Mouse (Mus musculus): ENCODE measurements around the gene Fgfr3. TPM values are rescaled to one million over a fixed set of nuclear protein-coding genes. Genes with fewer than 3 reads are reported as not detected.

Fgfr3 gene
- total and polyA plus RNA-seq, 2 experiments from 2014 or later, result 24.5 to 81.6 TPM

DNA sequence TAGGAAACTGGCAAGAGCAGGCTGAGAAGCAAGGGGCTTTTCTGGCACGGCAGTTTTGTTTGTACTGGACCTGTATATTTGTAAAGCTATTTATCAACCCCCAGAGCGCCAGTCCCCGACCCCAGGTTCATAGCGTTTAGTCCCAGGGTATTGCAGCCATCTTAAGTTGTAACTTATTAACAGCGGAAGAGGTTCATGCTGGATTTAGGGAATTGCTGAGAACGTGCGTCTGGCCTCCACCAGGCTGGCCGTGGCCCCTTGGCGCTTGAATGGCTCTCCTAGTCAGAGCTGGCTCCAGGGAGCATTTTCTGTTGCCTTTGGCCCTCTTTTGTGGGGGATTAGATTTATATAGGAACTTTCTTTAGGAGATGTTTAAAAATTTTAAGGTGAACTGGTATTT is 14.8 kb downstream of the Fgfr3 start:
- Histone ChIP-seq H3K27ac (ENCODE audit: low read depth, low read length) (no peak overlapping the region), H3K4me3 (ENCODE audit: low read depth, low read length) (no peak overlapping the region), H3K9ac (replicated peaks; ENCODE audit: low read length, poor library complexity, severe bottlenecking) (no peak overlapping the region), H3K27me3 (ENCODE audit: insufficient read depth, low read length) (no peaks in the 10 kb centered on the region), H3K4me1 (ENCODE audit: insufficient read depth, low read length) (no peaks in the 10 kb centered on the region), H3K4me2 (ENCODE audit: low read depth, low read length, poor library complexity, severe bottlenecking) (no peak overlapping the region), H3K36me3 (ENCODE audit: insufficient read depth, low read length) (peaks cover 9% of the 10 kb centered on the region), H3K9me3 (ENCODE audit: low read length) (no peaks in the 10 kb centered on the region)
- DNase-seq (ENCODE audit: low spot score) (no peak), ATAC-seq (ENCODE audit: low FRiP score) (no peak)
- TF ChIP-seq CTCF (IDR thresholded peaks at IDR 0.05), result no peak
- 75% methylated on average over 9 of the region's 9 CpGs for WGBS

DNA sequence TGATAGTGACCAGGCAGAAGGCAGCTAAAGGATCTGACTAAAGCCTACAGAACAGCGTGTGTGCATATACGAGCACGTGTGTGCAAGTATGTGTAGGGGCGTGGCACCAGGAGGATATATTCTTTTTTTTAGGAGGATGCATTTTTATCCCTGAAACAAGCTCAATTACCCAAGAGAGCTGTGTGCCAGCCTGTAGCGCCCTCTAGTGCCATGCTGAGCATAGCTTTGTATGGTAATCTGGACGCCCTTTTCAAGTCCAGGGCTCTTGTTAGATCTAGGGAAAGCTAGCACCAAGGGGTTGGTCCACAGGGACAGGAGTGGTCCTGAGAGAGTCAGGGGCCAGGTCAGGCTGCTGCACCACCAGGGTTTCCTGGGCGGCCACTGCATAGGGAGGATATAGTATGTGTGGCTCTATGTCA is 16.4 kb downstream of the Fgfr3 start:
- whole genome bisulfite sequencing, result 20% methylated on average over 7 of the region's 7 CpGs
- Histone ChIP-seq H3K36me3 (ENCODE audit: insufficient read depth, low read length) (peaks cover 24% of the 10 kb centered on the region), H3K4me2 (ENCODE audit: low read depth, low read length, poor library complexity, severe bottlenecking) (no peak overlapping the region), H3K27me3 (ENCODE audit: insufficient read depth, low read length) (no peaks in the 10 kb centered on the region), H3K4me3 (ENCODE audit: low read depth, low read length) (no peak overlapping the region), H3K4me1 (ENCODE audit: insufficient read depth, low read length) (no peaks in the 10 kb centered on the region), H3K9me3 (ENCODE audit: low read length) (no peaks in the 10 kb centered on the region), H3K9ac (replicated peaks; ENCODE audit: low read length, poor library complexity, severe bottlenecking) (no peak overlapping the region), H3K27ac (ENCODE audit: low read depth, low read length) (no peak overlapping the region)
- ATAC-seq (ENCODE audit: low FRiP score), result no peak; the same call in 1 of the 2 replicates
- peak; percentile 81 for DNase-seq (ENCODE audit: low spot score)
- peak; percentile 85 for TF ChIP-seq CTCF (IDR thresholded peaks at IDR 0.05)

DNA sequence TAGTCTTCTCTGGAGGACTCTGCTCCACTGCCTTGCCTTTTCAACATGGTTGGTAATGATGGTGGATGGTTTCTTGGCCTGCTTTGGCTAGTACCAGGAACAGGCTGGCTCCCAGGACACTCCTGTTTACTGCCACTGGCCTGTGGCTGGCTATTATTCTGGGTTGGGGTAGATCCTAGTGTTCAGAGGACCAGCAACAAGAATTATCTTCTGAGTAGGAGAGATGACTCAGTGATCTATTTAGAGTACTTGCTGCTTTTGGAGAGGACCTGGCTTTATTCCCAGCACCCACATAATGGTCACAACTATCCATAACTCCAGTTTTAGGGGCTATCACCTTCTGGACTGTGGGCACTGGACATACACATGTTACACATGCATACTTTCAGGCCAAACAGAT is 16.9 kb downstream of the Fgfr3 start:
- peaks cover 28% of the 10 kb centered on the region for H3K36me3 ChIP-seq (ENCODE audit: insufficient read depth, low read length)
- no peaks in the 10 kb centered on the region for H3K4me1 ChIP-seq (ENCODE audit: insufficient read depth, low read length)
- DNase-seq (ENCODE audit: low spot score) (no peak), ATAC-seq (ENCODE audit: low FRiP score) (no peak)
- H3K27ac ChIP-seq (ENCODE audit: low read depth, low read length), result no peak overlapping the region
- H3K4me2 ChIP-seq (ENCODE audit: low read depth, low read length, poor library complexity, severe bottlenecking), result no peak overlapping the region
- TF ChIP-seq CTCF (IDR thresholded peaks at IDR 0.05), result no peak
- H3K9me3 ChIP-seq (ENCODE audit: low read length), result no peaks in the 10 kb centered on the region
- H3K27me3 ChIP-seq (ENCODE audit: insufficient read depth, low read length), result no peaks in the 10 kb centered on the region
- H3K4me3 ChIP-seq (ENCODE audit: low read depth, low read length), result no peak overlapping the region
- no peak overlapping the region for H3K9ac ChIP-seq (replicated peaks; ENCODE audit: low read length, poor library complexity, severe bottlenecking)

- H3K27ac ChIP-seq (ENCODE audit: low read depth, low read length), result no peak overlapping the region
- no peaks in the 10 kb centered on the region for H3K9me3 ChIP-seq (ENCODE audit: low read length)
- H3K4me2 ChIP-seq (ENCODE audit: low read depth, low read length, poor library complexity, severe bottlenecking), result no peak overlapping the region
- peaks cover 45% of the 10 kb centered on the region for H3K36me3 ChIP-seq (ENCODE audit: insufficient read depth, low read length)
- no peak for ATAC-seq (ENCODE audit: low FRiP score)
- H3K9ac ChIP-seq (replicated peaks; ENCODE audit: low read length, poor library complexity, severe bottlenecking), result no peak overlapping the region
- TF ChIP-seq CTCF (IDR thresholded peaks at IDR 0.05), result no peak
- no peaks in the 10 kb centered on the region for H3K27me3 ChIP-seq (ENCODE audit: insufficient read depth, low read length)
- no peak overlapping the region for H3K4me3 ChIP-seq (ENCODE audit: low read depth, low read length)
- no peaks in the 10 kb centered on the region for H3K4me1 ChIP-seq (ENCODE audit: insufficient read depth, low read length)
- WGBS, result 90% methylated on average over 4 of the region's 4 CpGs
- DNase-seq (ENCODE audit: low spot score), result no peak
These were observed 19.1 kb downstream of the Fgfr3 start for GRCm38 (mm10) chr5:33740548-33740947.

- no peak overlapping the region for H3K27ac ChIP-seq (ENCODE audit: low read depth, low read length)
- H3K9ac ChIP-seq (replicated peaks; ENCODE audit: low read length, poor library complexity, severe bottlenecking), result no peak overlapping the region
- H3K27me3 ChIP-seq (ENCODE audit: insufficient read depth, low read length), result no peaks in the 10 kb centered on the region
- ATAC-seq (ENCODE audit: low FRiP score), result no peak
- no peak overlapping the region for H3K4me2 ChIP-seq (ENCODE audit: low read depth, low read length, poor library complexity, severe bottlenecking)
- no peak for TF ChIP-seq CTCF (IDR thresholded peaks at IDR 0.05)
- H3K9me3 ChIP-seq (ENCODE audit: low read length), result no peaks in the 10 kb centered on the region
- DNase-seq (ENCODE audit: low spot score), result no peak
- no peak overlapping the region for H3K4me3 ChIP-seq (ENCODE audit: low read depth, low read length)
- H3K36me3 ChIP-seq (ENCODE audit: insufficient read depth, low read length), result peaks cover 73% of the 10 kb centered on the region
- WGBS, result 95% methylated on average over 8 of the region's 8 CpGs
- H3K4me1 ChIP-seq (ENCODE audit: insufficient read depth, low read length), result no peaks in the 10 kb centered on the region
These were observed 22.0 kb downstream of the Fgfr3 start for GRCm38 (mm10) chr5:33743481-33743880.

DNA sequence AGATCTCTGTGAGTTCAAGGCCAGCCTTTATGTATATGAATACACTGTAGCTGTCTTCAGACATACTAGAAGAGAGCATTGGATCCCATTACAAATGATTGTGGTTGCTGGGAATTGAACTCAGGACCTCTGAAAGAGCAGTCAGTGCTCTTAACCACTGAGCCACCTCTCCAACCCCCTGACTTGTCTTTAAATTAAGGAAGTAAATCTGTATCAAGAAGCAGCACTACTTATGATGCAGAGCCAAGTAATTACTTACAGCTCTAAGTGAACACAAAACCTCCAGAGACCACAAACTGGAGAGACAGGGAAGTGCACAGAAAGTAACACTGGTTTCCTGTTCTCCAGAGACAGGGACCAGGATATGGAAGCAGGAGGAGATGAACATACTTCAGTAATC is 55.7 kb downstream of the Fgfr3 start:
- ATAC-seq (ENCODE audit: low FRiP score), result no peak
- H3K4me1 ChIP-seq (ENCODE audit: insufficient read depth, low read length), result 0 out of 2 replicates have a peak, but pooled peaks cover 5% of the 10 kb centered on the region
- no peaks in the 10 kb centered on the region for H3K27me3 ChIP-seq (ENCODE audit: insufficient read depth, low read length)
- H3K4me3 ChIP-seq (ENCODE audit: low read depth, low read length), result no peak overlapping the region
- H3K36me3 ChIP-seq (ENCODE audit: insufficient read depth, low read length), result peaks cover 26% of the 10 kb centered on the region
- no peak overlapping the region for H3K4me2 ChIP-seq (ENCODE audit: low read depth, low read length, poor library complexity, severe bottlenecking)
- no peak overlapping the region for H3K27ac ChIP-seq (ENCODE audit: low read depth, low read length)
- DNase-seq (ENCODE audit: low spot score), result no peak
- H3K9me3 ChIP-seq (ENCODE audit: low read length), result no peaks in the 10 kb centered on the region
- no peak overlapping the region for H3K9ac ChIP-seq (replicated peaks; ENCODE audit: low read length, poor library complexity, severe bottlenecking)
- TF ChIP-seq CTCF (IDR thresholded peaks at IDR 0.05), result no peak

All from midbrain, postnatal 0 days (tissue).